Mouse (Mus musculus): ENCODE data around the gene Klhdc1.

Gene Klhdc1

DNA sequence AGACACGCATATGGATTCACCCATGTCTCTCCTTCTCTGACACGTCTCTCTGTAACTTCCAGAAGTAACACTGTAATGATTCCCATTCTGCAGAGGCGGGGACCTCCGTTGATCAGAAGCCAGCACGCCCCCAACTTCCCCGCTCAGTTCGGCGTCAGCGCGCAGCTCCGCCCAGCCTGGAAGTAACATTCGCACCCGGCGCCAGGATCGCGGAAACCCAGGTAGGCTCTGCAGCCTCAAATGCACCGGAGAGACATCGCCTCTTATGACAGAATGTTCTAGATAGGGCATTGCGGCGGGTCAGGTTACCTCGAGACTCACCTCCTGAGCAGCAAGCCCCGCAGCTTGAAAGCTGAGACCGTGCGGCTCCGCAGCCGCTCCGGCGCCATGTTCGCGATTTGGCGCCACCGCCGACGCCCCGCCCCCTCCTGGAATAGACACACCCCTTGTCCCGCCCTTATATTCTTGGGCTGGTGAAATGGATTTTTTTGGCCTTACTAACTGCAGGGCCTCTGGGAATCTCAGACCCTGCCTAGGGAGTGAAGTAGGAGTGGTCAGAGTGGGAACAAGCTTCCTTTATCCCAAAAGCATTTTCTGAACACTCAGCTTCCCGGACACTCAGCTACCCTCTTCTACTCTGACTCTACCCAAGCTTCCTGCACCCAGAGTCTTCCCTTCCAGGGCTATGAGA is 13.1 kb upstream of the Klhdc1 start, which contains the start of gene Pole2:
Gene Pole2, minus strand, starts transcription at position 420 of the 691 bp plus-strand sequence.
- DNase-seq (ENCODE audit: low spot score in 2 of 2): peak; percentile 70 to 87

DNA sequence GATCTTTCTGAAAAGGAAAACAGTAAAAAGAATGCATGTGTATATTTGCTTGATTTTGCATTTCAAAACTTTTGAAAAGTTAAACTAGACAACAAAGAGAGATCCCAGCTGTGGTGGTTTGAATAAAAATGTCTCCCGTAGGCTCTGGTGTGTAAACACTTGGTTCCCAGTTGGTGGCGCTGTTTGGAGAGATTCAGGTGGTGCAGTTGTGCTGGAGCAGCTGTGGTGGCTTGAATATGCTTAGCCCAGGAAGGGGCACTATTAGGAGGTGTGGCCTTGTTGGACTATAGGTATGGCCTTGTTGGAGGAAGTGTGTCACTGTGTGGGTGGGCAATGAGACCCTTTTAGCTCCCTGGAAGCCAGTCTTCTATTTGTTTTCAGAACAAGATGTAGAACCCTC is 11.7 kb upstream of the Klhdc1 start:
- DNase-seq (ENCODE audit: low spot score in 2 of 2): peak in 1 of 2 experiments; percentile 10

DNA sequence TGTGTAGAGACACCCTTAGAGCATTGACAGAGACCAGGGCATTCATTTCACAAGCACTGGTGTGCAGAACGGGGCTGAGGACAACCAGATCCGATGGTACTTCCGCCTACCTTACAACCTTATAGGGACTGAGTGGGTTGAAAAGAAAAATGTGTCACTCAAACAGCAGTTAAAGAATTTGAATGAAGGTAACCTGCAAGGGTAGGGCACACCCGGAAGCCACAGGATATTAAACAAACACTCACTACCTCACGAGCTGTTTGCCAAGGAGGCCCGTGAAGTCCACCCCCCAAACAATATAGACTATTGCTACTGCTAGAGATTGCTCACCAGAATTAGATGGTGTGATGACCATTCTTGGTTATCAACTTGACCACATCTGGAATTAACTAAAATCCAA is 5.2 kb upstream of the Klhdc1 start:
- DNase-seq (ENCODE audit: low spot score in 2 of 2): no peak

DNA sequence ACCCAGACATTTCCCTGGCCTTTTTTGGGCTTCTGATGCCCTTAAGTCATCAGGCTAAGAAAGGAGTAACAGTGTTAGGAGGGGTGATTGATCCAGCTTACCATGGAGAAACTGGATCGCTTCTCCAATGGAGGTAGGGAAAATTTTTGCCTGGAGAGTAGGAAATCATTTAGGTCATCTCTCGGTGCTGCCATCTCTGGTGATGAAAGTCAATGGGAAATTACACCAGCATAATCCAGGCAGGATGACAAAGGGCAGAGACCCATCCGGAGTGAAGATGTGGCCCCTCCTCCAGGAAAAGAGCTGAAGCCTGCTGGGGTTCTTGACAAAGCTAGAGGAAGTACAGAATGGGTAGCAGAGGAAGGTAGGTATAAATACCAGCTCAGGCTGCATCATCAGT is 2.7 kb upstream of the Klhdc1 start:
- no peak for DNase-seq (ENCODE audit: low spot score in 2 of 2)

DNA sequence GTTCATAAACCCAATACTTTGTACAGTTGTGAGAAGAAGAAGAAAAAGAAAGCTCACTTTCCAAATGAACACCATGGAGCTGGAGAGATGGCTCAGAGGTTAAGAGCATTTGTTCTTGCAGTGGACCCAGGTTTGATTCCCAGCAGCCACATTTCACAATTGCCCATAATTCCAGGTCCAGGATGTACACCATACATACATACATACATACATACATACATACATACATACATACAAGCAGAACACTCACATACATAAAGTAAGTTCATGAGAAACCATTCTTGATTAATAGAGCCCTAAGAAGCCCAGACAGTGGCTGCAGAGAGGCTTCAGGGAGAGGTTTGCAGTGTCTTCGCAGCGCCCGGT is 412 bp downstream of the Klhdc1 start:
- no peak for DNase-seq (ENCODE audit: low spot score in 2 of 2)

DNA sequence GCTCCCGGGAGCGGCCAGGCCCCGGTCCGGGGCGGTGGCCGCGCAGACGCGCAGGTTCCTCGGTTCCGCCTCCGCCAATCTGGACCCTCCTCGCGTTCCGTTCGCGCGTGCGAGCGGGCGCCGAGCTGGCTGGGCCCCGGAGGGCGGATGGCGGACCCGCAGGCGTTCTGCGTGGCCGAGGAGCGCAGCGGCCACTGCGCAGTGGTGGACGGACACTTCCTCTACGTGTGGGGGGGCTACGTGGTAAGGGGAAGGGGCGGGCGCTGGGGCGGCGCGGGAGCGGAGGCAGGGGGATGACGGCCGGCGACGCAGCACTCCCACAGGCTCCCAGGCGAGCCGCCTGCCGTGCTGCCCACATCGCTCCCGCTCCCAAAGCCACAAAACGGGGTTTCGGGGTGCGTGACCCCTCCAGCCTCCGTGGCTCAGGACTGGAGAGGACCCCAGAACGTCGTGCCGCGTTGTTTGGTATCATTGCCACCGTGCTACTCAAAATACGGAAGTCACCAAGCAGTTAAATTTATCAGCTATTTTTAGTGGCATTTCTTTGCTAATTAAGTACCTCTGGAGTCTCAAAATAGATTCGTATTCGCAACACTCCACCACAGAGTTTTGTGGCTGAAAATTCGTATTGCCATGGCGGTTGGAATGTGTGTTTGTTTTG is 925 bp downstream of the Klhdc1 start:
- DNase-seq (ENCODE audit: low spot score in 2 of 2): peak; percentile 52 to 74

DNA sequence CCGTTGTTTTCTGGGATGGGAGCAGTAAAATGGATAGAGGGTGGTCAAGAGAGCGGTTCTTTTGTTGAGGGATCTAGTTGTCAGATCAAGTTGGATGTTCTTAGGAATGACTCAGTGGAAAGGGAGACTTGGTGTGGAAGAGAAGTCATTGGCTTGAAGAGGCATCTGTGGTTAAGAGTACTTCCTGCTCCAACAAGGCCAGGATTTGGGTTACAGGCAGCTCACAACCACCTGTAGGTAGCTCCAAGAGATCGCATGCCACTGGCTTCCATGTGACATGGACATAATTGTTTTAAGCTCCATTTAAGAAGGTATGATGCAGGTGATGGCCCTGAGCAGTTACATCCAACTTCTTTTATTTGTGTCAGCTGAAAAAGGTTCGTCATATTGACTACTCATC is 8.8 kb downstream of the Klhdc1 start:
- DNase-seq (ENCODE audit: low spot score in 2 of 2): no peak

DNA sequence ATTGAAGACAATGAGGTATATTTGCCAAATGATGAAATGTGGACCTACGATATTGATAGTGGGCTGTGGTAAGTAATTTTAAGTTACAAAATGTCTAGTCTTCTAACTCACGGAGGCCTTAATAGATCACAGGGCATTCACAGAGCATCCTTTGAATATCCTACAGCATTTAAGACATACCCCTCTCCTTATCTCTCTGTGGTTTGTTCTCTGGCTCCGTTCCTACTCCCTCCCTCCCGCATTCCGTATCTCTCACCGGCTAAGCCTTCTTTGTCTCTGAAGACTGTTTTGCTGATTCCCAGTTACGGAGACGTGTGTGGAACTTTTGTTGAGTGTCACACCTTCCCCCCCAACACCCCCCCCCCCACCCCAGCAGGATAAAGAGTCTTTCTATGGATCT is 9.8 kb downstream of the Klhdc1 start:
- no peak for DNase-seq (ENCODE audit: low spot score in 2 of 2)

DNA sequence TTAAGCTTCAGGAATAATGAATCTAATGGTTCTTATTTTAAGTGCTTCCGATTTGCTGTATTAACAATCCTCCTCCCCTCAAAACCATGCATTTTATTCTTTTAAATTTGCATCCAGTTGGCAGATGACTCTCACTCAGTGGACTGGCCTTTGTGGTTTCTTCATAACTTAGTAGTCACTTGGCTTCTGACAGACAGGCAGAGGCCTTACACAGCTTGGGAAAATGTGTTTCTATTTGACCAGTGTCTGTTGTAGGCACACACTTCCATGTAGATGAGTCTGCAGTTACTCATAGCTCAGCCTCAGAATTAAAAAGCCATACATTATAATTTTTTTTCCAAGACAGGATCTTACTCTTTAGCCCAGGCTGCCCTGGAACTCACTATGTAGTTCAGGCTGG is 12.8 kb downstream of the Klhdc1 start:
- DNase-seq (ENCODE audit: low spot score in 2 of 2): no peak

DNA sequence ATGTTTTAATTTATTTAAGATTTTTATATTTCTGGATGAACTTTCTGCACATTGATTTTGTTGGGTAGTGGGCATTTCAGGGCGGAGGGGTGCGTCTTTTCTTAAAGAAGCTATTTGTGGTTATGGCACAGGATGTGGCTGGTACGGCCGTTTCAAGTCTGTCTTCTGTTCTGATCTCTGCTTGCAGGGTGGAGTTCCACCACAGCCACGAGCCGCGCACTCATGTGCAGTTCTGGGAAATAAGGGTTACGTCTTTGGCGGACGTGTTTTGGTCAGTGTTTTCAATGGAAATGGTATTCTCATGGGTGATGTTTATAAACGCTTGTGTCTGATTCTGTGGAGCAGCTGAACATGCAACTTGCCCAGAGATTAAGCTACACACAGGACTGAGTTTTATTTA is 16.9 kb downstream of the Klhdc1 start:
- no peak for DNase-seq (ENCODE audit: low spot score in 2 of 2)

DNA sequence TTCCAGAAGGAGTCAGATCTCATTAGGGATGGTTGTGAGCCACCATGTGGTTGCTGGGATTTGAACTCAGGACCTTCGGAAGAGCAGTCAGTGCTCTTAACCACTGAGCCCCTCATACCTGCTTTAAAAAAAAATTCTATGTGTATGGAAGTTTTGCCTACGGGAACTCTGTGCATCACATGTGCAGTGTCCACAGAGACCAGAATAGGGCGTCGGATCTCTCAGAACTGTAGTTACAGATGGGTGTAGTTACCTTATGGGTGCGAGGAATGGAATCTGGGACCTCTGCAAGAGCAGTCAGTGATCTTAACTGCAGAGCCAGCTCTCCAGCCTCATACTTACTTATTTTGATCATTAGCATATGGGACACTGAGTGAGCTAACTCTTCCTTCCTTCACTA is 21.3 kb downstream of the Klhdc1 start:
- DNase-seq (ENCODE audit: low spot score in 2 of 2): no peak

DNA sequence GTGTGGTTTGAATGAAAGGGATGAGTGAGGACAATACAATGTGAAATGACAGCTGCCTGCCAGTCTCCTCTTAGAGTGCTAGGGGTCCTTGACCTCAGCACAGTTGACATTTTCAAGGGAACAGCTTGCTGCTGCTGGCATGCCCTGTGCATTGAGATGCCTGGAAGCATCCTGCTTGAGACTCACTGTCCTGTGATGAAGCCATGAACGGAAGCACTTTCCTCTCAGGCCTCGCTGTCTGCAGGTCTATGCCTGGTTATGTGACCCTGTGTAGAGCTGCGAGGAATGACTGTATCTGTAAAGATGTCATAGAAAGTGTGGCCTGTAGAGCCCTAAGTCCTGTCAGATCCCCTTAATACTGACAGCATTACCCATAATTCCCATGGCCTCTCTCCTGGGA is 24.1 kb downstream of the Klhdc1 start:
- no peak for DNase-seq (ENCODE audit: low spot score in 2 of 2)

DNA sequence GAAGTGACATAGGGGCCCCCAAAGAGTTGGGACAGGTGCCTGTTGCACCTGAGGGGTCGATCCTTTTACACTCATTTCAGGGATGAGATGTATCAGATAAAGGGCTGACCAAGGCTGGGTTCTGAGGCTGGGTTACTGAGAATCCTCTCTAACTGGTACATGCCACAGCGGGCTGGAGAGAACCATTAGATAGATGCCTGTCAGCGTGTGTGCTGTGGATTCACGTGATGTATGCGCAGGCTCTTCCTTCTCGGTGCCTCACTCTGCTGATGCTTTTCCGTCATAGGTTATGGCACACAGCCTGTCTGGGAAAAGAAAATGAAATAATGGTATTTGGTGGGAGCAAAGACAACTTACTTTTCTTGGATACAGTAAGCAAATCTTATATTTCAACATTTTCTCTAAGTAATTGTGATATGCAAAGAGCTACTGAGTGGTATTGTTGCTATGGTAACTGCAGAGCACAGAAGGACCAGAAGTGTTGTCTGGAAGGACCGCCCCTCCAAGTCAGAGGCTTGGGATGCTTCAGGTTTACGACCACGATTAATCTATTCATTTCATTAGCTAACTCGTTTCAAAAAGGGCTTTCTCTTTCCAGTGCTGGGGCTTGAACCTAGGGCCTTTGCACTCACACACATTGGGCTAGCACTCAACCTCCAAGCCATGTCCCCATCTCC is 27.1 kb downstream of the Klhdc1 start:
- DNase-seq (ENCODE audit: low spot score in 2 of 2): no peak

DNA sequence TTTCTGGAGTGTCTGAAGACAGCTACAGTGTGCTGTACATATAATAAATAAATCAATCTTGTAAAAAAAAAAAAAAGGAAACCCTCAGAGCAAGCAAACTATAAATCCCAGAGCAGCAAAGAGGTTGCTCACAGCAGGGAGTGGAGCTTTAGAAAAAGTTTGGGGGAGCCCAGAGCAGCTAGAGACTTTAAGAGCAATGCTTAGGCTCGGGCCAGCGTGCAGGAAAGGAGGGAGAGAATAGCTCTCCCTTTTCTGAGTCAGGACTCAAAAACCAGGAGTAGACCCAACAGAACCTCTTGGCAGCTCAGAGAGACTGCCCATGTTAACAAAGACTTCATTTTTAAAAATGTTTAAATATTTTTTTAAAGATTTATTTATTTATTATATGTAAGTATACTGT is 28.0 kb downstream of the Klhdc1 start:
- no peak for DNase-seq (ENCODE audit: low spot score in 2 of 2)

DNA sequence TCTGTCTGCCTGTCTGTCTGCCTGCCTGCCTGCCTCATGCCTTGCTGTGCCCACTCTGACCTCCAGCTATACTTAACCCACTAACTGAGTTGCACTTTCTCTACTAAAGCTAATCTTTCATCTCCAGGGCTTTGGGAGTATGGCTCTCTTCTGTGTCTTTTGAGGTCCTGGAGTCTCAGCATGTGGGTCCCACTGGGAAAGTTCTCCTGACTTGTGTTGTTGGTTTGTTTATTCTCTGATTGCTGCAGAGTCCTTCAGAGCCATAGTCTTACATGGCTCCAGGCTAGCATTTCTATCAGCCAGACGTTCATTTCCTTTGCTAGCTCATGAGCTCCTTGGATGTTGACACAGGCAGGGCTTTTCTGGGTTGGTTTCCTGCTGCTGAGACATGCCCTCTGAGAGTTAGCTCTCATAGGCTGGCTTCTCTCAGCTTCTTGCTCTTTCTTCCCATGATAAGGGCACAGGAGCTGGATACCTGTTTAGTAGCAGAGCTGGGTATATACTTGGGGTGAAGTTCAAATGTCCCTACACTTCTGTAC is 39.0 kb downstream of the Klhdc1 start:
- DNase-seq (ENCODE audit: low spot score in 2 of 2): no peak

DNA sequence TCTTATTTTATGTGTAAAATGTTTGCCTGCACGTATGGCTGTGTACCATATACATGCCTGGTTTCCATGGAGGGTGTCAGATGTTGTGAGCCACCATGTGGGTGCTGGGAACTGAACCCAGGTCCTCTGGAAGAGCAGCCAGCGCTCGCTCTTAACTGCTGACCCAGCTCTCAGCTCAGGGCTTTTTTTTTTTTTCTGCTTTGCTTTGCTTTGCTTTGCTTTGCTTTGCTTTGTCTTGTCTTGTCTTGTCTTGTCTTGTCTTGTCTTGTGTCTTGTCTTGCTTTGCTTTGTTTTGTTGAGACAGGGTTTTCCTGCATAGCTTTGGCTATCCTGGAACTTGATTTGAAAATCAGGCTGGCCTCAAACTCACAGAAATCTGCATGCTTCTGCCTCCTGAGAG is 39.9 kb downstream of the Klhdc1 start:
- no peak for DNase-seq (ENCODE audit: low spot score in 2 of 2)

DNA sequence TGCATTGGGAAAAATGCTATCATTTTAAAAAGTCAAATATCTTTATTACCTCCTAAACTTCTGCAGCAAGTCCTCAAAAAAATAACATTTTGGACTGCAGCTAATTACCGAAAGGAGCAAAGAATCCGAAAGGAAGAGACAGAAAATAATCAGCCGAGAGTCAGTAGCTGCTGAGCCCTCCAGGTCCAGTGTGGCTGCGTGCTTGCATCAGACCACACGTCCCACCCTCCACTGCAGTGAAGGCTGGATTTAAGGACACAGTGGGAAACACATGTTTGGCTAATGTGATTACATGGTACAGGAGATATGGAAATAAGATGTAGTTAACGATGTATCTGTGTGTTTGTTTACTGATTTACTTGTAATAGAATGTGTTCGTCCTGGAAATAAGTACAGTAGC is 42.2 kb downstream of the Klhdc1 start:
- DNase-seq (ENCODE audit: low spot score in 2 of 2): no peak

DNA sequence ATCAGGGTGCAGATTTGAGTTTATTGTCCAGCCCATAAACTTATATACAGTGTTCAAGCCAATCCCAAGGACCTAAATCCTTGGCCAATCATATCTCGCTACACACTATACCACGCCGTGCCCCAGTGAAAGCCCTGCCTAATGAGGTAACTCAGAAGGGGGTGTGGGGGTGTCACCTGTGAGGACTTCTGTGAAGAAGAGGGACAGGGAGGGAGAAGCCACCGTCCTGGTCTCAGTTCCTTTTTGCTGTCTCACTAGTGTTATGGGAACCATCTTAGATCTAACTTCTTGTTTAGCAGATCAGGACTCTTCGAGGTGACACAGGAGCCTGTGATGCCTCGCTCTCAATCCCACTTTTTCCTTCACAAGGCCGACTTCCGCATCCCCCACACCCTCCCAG is 46.6 kb downstream of the Klhdc1 start:
- no peak for DNase-seq (ENCODE audit: low spot score in 2 of 2)

DNA sequence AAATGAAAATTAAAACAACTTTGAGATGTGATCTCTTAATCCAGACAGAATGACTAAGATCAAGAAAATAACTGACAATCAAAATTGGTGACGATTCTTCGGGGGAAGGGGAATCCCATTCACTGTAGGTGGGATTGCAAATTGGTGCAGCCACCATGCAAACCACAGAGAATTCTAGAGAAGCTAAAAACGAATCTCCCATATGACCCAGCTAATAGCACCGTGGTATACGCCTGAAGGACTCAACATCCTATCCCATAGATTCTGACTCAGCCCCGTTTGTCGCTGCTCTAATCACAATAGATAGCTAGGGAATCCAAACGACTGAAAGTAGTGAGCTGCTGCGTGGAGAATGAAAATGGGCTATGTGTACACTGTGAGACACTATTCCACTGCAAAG is 47.7 kb downstream of the Klhdc1 start:
- no peak for DNase-seq (ENCODE audit: low spot score in 2 of 2)

DNA sequence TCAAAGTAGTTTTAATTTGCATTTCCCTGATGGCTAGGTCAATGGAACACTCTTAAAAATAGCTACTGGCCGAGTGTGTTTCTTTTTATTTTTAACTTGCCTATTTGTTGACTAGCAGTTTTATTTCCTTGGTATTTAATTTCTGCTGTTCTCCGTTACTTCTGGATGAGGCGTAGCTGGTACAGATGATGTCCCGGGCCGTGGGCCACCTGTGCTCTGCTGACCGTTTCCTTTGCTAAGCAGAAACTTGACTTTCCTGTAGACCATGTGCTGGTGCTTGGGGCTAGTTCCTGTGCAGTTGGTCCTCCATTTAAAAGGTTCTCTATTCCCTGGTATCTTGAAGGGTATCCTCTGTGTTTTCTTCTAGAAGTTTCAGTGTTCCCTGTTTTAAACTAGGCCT is 51.4 kb downstream of the Klhdc1 start:
- no peak for DNase-seq (ENCODE audit: low spot score in 2 of 2)

DNA sequence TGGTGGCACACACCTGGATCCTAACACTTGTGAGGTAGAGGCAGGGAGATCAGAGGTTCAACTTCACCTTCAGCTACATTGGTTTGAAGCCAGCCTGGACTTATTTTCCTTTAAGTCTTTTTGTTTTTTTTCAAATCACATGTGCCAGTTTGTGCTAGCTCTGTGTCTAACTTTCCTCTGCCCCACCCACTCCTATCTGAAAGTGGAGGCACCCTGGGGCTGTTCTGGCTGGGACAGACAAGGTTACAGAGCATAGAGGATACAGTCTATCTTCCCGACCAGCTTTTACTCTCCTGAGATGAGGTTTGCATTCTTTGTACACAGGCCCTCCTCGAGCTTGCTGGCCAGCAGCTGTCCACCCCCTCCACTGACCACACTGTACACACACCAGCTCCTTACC is 52.8 kb downstream of the Klhdc1 start:
- DNase-seq (ENCODE audit: low spot score in 2 of 2): no peak

DNA sequence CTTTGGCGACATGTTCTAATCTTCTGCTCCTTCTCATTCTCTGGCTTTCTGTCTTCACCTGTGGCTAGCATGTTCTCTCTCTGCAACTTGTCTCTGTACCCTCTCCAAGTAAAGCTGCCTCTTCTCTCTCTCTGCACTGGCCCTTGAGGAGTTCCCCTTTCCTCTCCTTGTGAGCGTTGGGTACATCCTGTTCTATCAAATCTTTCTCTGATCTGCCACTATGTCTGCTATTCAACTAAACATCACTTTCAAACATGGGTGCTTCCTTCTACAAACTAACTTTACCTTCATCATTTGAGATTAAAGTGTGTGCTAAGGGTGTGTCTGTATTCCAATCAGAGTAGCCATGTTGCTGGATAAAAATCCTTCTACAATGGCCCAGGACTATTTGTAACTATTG is 54.0 kb downstream of the Klhdc1 start:
- DNase-seq (ENCODE audit: low spot score in 2 of 2): no peak

DNA sequence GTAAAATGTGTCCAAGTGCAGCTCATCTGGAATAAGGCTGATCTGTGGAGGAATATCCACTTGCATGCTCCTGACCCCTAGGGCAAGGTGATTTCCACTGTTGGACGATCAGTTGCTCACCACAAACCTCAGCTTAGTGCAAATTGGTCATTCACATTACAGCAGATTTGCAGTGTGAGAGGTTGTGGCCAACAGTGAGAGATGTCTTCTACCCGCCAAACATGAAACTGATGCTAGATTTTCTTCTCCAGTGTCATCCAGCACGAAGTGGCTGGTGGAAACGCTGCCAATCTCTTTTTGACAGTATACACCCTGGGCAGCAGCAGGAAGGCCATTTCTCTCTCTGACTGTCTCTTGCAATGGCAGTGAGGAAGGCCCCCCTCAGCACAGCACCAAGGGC is 54.7 kb downstream of the Klhdc1 start:
- DNase-seq (ENCODE audit: low spot score in 2 of 2): no peak
